Mouse (Mus musculus): ENCODE measurements around the gene Dus3l. TPM values are rescaled to one million over a fixed set of nuclear protein-coding genes. Genes with fewer than 3 reads are reported as not detected.

Gene Dus3l
- polyA plus RNA-seq (2016; fragmentation: Nextera tagmentation; extraction: Ambion mirVana): 24.1 and 24.6 TPM in 2 replicates

GRCm38 (mm10) chr17:56764474-56765354 lies at the start of gene Dus3l:
TSS of gene Dus3l (plus strand) at chr17:56764757.
- H3K4me1 ChIP-seq: peaks cover 49% of the 10 kb centered on the region
- 1% methylated on average over 56 of the region's 58 CpGs for WGBS (ENCODE audit: insufficient replicate concordance)

GRCm38 (mm10) chr17:56715360-56715759 lies 49.2 kb upstream of the Dus3l start:
- ATAC-seq: no peak
- WGBS (ENCODE audit: insufficient replicate concordance): 54% methylated on average over 11 of the region's 11 CpGs
- Histone ChIP-seq H3K27me3 (replicated peaks) (no peaks in the 10 kb centered on the region), H3K36me3 (peaks cover 36% of the 10 kb centered on the region), H3K27ac (no peak overlapping the region), H3K9me3 (replicated peaks) (no peaks in the 10 kb centered on the region), H3K4me1 (peaks cover 34% of the 10 kb centered on the region), H3K9ac (peak overlapping the region; percentile 18; the same call in 1 of the 2 replicates), H3K4me2 (peak overlapping the region; percentile 96; the same call in 1 of the 2 replicates), H3K4me3 (no peak overlapping the region)

More at GRCm38 (mm10) chr17:56764474-56765354, at the start of gene Dus3l:
- Histone ChIP-seq H3K27ac (peak within 1 kb of the TSS; percentile 94), H3K4me3 (peak within 1 kb of the TSS; percentile 73), H3K9ac (peak within 1 kb of the TSS; percentile 83), H3K4me2 (peak within 1 kb of the TSS; percentile 94), H3K27me3 (replicated peaks) (peaks cover 7% of the 10 kb centered on the region; the same call in 1 of the 2 replicates), H3K36me3 (peaks cover 35% of the 10 kb centered on the region), H3K9me3 (replicated peaks) (no peaks in the 10 kb centered on the region)
- ATAC-seq: peak; percentile 66

- Histone ChIP-seq H3K27ac (peak overlapping the region; percentile 76), H3K4me1 (peaks cover 34% of the 10 kb centered on the region), H3K27me3 (replicated peaks) (no peaks in the 10 kb centered on the region), H3K9me3 (replicated peaks) (no peaks in the 10 kb centered on the region), H3K36me3 (peaks cover 35% of the 10 kb centered on the region), H3K9ac (peak overlapping the region; percentile 79), H3K4me3 (peak overlapping the region; percentile 73), H3K4me2 (peak overlapping the region; percentile 96)
- ATAC-seq: no peak
- 25% methylated on average over 22 of the region's 22 CpGs for WGBS (ENCODE audit: insufficient replicate concordance)
Measured at GRCm38 (mm10) chr17:56715914-56716654, 48.5 kb upstream of the Dus3l start.

- Histone ChIP-seq H3K9me3 (replicated peaks) (no peaks in the 10 kb centered on the region), H3K4me1 (peaks cover 33% of the 10 kb centered on the region), H3K4me3 (peak overlapping the region; percentile 73), H3K27me3 (replicated peaks) (no peaks in the 10 kb centered on the region), H3K4me2 (peak overlapping the region; percentile 96), H3K27ac (peak overlapping the region; percentile 78), H3K36me3 (peaks cover 35% of the 10 kb centered on the region), H3K9ac (peak overlapping the region; percentile 79)
- ATAC-seq: peak; percentile 85
- under 1% methylated on average over 55 of the region's 55 CpGs for WGBS (ENCODE audit: insufficient replicate concordance)
Measured at GRCm38 (mm10) chr17:56716655-56717362, 47.7 kb upstream of the Dus3l start.

- peak within 1 kb of the TSS; percentile 79 for H3K9ac ChIP-seq
- H3K4me3 ChIP-seq: peak within 1 kb of the TSS; percentile 73
- H3K4me1 ChIP-seq: peaks cover 32% of the 10 kb centered on the region
- H3K27me3 ChIP-seq (replicated peaks): no peaks in the 10 kb centered on the region
- ATAC-seq: peak; percentile 72
- no peaks in the 10 kb centered on the region for H3K9me3 ChIP-seq (replicated peaks)
- H3K36me3 ChIP-seq: peaks cover 35% of the 10 kb centered on the region
- WGBS (ENCODE audit: insufficient replicate concordance): under 1% methylated on average over 59 of the region's 59 CpGs
- H3K4me2 ChIP-seq: peak within 1 kb of the TSS; percentile 96
- H3K27ac ChIP-seq: peak within 1 kb of the TSS; percentile 78
Measured at GRCm38 (mm10) chr17:56717363-56718058, 47.0 kb upstream of the Dus3l start, which contains the start of the genes Ndufa11 and Vmac. TSS of gene Ndufa11 (plus strand) at chr17:56717767. TSS of gene Vmac (minus strand) at chr17:56718022.

GRCm38 (mm10) chr17:56722441-56722840 lies 42.1 kb upstream of the Dus3l start:
- H3K9me3 ChIP-seq (replicated peaks): no peaks in the 10 kb centered on the region
- peaks cover 11% of the 10 kb centered on the region for H3K27me3 ChIP-seq (replicated peaks)
- no peak overlapping the region for H3K4me2 ChIP-seq
- H3K4me1 ChIP-seq: peaks cover 26% of the 10 kb centered on the region
- no peak overlapping the region for H3K9ac ChIP-seq
- H3K36me3 ChIP-seq: peaks cover 47% of the 10 kb centered on the region
- WGBS (ENCODE audit: insufficient replicate concordance): 80% methylated on average over 5 of the region's 5 CpGs
- no peak for ATAC-seq
- H3K27ac ChIP-seq: no peak overlapping the region
- H3K4me3 ChIP-seq: no peak overlapping the region

GRCm38 (mm10) chr17:56723419-56724161 lies 41.0 kb upstream of the Dus3l start:
- H3K36me3 ChIP-seq: peaks cover 47% of the 10 kb centered on the region
- H3K27ac ChIP-seq: no peak overlapping the region
- H3K9me3 ChIP-seq (replicated peaks): no peaks in the 10 kb centered on the region

GRCm38 (mm10) chr17:56727029-56727649 lies 37.4 kb upstream of the Dus3l start:
- Histone ChIP-seq H3K9ac (no peak overlapping the region), H3K4me3 (no peak overlapping the region), H3K4me2 (peak overlapping the region; percentile 47), H3K36me3 (peaks cover 25% of the 10 kb centered on the region), H3K27me3 (replicated peaks) (peaks cover 51% of the 10 kb centered on the region), H3K9me3 (replicated peaks) (no peaks in the 10 kb centered on the region), H3K4me1 (peaks cover 19% of the 10 kb centered on the region), H3K27ac (no peak overlapping the region)
- ATAC-seq: 0 out of 2 replicates have a peak, but pooled peaks have one; percentile 30
- WGBS (ENCODE audit: insufficient replicate concordance): 25% methylated on average over 7 of the region's 7 CpGs

More at GRCm38 (mm10) chr17:56723419-56724161, 41.0 kb upstream of the Dus3l start:
- H3K9ac ChIP-seq: no peak overlapping the region
- peaks cover 31% of the 10 kb centered on the region for H3K4me1 ChIP-seq
- H3K4me3 ChIP-seq: no peak overlapping the region
- peaks cover 19% of the 10 kb centered on the region for H3K27me3 ChIP-seq (replicated peaks)
- H3K4me2 ChIP-seq: no peak overlapping the region
- ATAC-seq: no peak
- WGBS (ENCODE audit: insufficient replicate concordance): 79% methylated on average over 11 of the region's 11 CpGs

GRCm38 (mm10) chr17:56727659-56728058 lies 36.9 kb upstream of the Dus3l start:
- peak; percentile 45; the same call in 1 of the 2 replicates for ATAC-seq
- Histone ChIP-seq H3K36me3 (peaks cover 20% of the 10 kb centered on the region), H3K4me1 (peaks cover 19% of the 10 kb centered on the region), H3K9ac (peak overlapping the region; percentile 28; the same call in 1 of the 2 replicates), H3K4me2 (peak overlapping the region; percentile 47), H3K4me3 (no peak overlapping the region), H3K9me3 (replicated peaks) (no peaks in the 10 kb centered on the region), H3K27ac (no peak overlapping the region), H3K27me3 (replicated peaks) (peaks cover 51% of the 10 kb centered on the region)
- WGBS (ENCODE audit: insufficient replicate concordance): 10% methylated on average over 12 of the region's 12 CpGs

GRCm38 (mm10) chr17:56728117-56728516 lies 36.4 kb upstream of the Dus3l start:
- WGBS (ENCODE audit: insufficient replicate concordance): 22% methylated on average over 12 of the region's 12 CpGs
- Histone ChIP-seq H3K9ac (peak overlapping the region; percentile 28; the same call in 1 of the 2 replicates), H3K27ac (no peak overlapping the region), H3K36me3 (peaks cover 15% of the 10 kb centered on the region), H3K4me1 (peaks cover 19% of the 10 kb centered on the region), H3K4me3 (no peak overlapping the region), H3K9me3 (replicated peaks) (no peaks in the 10 kb centered on the region), H3K27me3 (replicated peaks) (peaks cover 53% of the 10 kb centered on the region), H3K4me2 (peak overlapping the region; percentile 47)
- ATAC-seq: peak; percentile 25; the same call in 1 of the 2 replicates
